Mouse (Mus musculus): ENCODE measurements around the gene Zfp985.
"Not testable (repeated sequence)": the region's sequence is repeated elsewhere in the genome, so short reads cannot be mapped to it uniquely, and the experiment has no call there.

Gene Zfp985

DNA sequence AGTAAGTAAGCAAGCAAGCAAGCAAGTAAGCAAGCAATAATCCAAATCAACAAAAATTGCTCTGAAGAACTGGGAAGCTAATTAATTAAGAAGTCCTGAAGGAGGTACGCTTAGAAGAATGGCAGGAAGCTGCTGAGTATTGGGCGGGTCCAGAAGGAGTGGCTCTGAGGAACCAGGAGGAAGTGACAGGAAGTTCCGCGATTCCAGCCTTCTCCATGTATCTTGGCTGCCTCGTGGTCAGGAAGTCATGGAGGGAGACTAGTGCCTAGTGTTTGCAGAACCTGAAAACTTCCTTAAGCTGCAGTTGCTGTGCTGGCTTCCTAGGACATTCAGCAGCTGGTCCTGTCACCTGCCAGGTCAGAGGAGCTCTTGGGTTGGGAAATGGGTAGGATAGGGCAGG lies at the start of gene Zfp985:
Zfp985 (plus strand) TSS at position 207 of the 400 bp plus-strand sequence.
- not testable (repeated sequence) for DNase-seq

DNA sequence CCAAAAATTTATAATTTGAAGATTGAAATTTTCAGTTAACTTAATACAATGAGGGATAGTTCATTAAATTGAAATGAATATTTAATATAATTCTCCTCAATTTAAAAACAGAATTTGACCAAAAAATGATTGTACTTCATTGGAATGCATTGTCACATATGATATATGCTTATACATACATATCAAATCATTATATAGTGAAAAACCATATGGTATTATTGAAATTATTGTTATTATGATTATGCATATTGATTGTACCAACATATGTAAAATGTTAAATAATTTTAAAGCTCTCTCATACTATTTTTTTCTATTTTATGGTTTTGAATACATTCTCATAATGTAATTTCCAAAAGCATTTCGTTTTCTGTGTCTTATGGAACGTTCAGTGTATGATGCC lies 43.9 kb upstream of the Zfp985 start:
- no peak for DNase-seq

DNA sequence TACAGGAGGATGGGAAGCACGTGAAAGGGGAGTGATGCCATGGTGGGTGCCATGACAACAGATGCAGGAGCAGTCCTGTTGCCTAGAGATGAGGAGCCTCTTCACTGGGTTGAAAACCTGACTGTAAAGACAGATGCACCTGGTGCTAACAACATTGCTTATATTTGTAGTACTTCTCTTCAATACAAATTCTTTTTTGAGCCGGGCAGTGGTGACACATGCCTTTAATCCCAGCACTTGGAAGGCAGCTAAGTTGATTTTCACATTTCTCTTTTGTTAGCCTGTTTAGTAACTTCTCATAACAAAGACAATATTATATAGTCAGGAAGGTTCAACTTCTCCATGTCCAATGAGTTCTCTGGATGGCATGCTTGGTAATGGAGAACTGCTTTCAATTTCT lies 34.1 kb upstream of the Zfp985 start:
- DNase-seq: no peak

DNA sequence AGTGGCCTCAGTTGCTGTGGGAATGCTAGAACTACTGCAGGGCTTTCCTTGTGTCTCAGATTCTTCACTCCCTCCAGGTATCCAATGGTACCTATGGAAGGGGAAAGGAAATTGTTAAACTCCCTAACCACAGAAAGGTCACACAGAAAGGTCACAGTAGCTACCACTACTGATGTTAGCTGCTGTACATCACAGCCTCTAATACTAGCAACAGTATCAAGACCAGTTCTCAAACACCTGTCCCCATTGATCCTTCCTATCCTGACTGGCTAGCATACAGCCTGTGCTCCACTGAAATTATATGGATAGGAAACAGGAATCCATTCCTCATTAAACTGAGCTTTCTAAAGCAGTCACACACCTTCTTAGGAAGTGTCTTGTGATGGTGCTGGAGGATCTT lies 33.0 kb upstream of the Zfp985 start:
- DNase-seq: no peak

DNA sequence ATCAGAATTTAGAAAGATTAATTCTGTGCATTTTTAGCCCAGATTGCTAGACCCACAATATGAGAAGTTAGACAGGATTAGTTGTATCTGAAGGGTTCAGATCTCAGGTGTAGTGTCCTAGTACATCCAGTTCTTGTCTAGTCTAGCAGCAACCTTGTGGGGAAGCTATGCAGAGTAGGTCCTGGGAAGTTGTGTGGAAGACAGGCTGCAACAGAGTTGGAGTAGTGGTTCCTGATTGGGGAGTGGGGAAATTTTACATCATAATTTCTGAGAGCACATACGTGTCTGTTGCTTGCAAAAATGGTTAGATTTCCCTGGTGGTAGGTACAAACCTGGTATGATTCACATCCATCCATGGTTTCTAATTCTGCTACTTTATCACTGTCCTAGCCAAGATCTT lies 28.0 kb upstream of the Zfp985 start:
- no peak for DNase-seq

DNA sequence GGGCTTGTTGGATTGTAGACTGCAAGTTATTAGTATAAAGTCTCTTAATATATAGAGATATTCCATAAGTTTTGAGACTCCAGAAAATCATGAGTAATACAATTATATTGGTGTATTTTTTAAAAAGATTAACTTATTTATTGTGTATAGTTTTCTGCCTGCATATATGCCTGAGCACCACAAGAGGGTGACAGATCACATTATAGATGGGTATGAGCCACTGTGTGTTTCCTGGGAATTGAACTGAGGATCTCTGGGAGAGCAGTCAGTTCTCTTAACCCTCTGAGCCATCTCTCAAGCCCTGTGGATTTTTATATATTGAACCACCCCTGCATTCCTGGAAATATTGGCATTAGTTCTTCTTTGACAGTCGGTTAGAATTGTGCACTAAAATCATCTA lies 22.7 kb upstream of the Zfp985 start:
- no peak for DNase-seq

DNA sequence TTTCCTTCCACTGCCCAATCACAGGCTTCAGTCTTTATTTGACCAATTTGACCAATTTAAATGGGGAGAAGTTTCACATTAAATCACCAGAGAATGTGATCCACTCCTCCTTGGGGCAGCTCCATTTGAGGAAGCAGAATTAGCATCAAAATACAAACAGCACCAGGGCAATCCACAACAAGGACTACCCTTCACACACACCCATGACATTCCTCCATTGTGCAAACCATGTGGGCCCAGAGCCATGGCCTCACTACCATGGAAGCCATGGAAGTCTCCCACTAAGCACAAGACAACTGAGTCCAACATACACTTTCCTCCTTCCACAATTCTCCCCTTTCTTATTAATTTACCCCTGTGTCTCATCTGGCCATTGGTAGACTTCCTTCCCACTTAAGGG lies 17.2 kb upstream of the Zfp985 start:
- not testable (repeated sequence) for DNase-seq

DNA sequence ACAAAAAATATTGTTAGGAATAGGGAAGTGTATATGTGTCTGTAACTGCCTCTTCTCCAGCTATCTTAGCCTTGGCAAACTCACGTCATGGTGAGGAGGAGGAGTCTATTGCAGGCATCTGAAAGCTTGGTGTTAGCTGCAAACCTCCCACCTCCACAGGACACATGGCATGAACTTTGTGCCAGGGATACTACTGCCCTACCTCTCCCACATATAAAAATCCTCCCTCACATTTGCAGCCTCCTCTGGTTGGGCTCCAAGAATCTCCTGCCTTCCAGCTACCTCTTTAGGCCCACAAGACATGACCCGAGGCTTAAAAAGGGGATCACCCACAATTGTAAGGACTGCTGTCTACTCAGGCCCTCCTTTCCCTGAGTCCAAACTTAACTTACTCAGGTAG lies 15.4 kb upstream of the Zfp985 start:
- no peak for DNase-seq

DNA sequence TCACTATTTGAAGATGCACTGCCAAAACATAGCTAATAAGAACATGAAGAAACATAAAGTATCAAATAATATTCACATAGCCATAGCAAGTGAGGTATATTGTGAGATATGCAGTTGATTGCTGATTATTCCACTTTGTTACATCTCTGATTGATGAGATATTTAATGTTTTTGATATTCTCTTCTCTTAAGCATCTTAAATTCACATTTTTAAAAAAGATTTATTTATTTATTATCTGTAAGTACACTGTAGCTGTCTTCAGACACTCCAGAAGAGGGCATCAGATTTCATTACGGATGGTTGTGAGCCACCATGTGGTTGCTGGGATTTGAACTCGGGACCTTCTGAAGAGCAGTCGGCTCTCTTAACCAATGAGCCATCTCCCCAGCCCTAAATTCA lies 13.2 kb upstream of the Zfp985 start, which contains the start of gene Gm16503:
Gm16503 (plus strand) TSS at position 301 of the 400 bp plus-strand sequence.
- not testable (repeated sequence) for DNase-seq

DNA sequence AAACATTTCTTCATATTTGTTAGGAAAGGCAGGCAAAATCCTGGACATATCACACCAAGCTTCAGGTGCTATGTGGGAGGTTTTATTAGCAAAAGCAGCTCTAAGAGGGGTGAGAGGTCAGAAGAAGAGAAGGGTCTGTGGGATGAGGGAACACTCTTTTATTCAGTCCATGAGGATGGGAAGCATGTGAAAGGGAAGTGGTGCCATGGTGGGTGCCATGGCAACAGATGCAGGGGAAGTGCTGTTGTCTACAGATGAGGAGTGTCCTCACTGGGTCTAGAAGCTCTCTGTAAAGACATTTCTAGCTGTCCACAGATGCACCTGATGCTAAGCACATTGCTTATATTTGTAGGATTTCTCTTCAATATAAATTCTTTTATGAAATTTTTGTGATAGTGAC lies 12.0 kb upstream of the Zfp985 start:
- DNase-seq: no peak

DNA sequence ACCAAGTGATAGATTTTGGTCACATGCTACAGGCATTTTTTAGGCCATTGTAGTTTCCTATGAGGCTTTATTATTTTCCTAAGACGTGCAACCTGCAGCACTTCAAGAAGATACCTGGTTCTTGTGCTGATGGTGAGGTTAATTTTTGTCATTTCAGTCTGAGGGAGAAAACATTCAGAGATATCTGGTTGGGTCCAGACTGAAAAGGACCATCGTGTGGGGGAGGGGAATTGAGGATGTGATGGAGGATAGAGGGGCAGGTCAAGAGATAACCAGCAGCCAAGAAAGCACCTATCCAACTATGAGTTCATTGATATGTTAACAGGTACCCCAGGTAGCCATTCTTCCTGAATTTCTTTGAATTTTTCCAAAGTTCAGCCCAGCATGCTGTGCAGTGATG lies 1.3 kb downstream of the Zfp985 start:
- DNase-seq: not testable (repeated sequence)

DNA sequence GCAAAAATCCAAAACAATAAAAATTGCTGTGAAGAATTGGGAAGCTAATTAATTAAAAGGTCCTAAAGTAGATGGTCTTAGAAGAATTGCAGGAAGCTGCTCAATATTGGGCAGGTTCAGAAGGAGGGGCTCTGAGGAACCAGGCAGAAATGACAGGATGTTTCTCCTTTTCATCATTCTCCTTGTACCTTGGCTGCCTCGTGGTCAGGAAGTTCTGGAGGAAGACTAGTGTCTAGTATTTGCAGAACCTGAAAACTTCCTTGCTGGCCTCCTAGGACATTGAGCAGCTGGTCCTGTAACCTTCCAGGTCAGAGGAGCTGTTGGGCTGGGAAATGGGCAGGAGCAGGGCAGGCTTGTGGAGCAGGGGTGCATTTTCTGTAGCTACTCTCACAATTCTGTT lies 3.8 kb downstream of the Zfp985 start:
- not testable (repeated sequence) for DNase-seq

DNA sequence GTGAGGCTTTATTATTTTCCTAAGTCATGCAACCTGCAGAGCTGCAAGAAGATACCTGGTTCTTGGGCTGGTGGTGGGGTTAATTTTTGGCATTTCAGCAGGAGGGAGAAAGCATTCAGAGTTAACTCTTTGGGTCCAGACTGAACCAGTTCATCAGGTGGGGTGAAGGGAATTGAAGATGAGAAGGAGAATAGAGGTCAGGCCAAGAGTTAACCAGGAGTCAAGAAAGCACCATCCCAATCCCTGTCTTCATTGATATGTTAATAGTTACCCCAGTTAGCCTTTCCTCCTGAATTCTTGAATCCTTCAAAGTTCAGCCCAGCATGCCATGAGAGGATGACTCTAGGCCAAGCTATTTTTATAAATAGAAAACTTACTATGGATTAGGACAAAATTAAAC lies 4.9 kb downstream of the Zfp985 start:
- not testable (repeated sequence) for DNase-seq

DNA sequence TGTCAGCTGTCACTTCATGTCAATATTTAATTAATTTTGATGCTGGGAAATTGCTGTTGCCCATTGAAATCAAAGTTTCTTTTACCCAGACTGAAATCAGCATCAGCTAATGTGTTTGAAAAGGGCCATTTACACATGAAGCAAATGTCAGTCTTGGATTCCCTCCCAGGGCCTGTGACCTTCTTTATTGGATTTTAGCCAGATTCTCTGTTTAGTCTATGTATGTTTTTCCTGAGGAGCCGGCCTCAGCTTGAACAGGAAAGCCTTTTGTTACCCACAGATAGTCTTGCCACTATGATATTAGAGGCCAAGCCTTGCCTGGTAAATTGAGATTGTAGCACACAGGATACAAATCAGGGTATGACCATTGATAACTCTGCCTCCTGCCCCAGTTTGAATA lies 6.0 kb downstream of the Zfp985 start:
- not testable (repeated sequence) for DNase-seq

DNA sequence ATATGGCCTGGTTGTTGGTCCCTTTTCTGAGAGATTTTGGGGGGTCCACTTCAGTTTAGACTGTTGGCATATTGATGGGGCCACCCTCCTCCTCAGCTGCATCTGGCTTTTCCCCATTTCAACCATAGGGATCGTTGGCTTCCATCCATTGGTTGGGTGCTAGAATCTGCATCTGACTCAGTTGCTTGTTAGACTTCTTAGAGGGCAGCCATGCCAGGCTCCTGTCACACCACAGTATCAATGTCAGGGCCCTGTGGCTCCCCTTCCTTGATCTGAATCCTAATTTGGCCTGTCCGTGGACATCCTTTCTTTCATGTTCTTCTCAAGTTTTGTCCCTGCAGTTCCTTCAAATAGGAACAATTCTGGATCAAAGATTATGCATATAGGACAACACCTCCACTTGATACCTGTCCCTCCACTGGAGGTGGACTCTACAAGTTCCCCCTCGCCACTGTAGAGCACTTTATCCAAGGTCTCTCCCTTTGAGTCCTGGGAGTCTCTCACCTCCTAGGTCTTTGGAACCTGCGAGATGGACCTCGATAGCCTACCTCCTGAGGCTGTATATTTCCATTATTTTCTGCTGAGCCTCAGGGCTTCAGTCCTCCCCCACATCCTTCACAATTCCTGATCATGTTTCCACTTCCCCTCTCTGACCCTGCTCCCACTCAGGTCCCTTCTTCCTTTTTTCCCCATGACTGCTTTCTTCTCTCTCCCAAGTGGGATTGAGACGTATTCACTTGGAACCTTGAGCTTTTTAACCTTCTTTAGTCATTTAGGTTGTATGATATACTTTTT lies 12.5 kb downstream of the Zfp985 start:
- no peak for DNase-seq

DNA sequence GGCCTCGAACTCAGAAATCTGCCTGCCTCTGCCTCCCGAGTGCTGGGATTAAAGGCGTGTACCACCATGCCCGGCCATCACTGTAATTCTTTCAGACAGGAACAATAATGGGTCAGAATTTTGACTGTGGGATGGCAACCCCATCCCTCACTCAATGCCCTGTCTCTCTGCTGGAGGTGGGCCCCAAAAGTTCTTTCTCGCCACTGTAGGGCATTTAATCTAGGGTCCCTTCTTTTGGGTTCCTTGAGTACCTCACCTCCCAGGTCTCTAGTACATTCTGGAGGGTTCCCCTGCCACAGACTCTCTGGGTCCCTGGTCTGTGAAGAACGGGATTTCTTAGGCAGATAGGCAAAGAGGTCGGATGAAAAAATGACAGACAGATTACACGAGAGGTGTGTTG lies 18.1 kb downstream of the Zfp985 start:
- not testable (repeated sequence) for DNase-seq

DNA sequence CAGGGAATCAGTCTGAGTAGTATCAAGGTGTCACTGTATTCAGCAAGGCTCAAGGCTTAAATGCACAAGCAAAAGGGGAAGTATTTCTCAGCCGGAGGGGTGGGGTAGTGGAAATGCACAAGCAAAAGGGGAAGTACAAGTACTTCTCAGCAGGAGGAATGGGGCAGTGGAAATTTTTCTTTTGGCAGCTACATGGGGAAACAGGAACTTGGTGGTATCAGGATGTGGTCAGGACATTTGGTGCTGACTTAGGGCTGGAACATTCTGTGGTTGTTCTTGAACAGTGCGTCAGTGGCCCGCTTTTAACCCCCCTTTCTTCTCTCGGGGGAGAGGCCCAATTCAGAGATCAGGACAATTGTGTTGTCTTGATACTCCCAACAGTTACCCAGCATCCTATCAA lies 26.3 kb downstream of the Zfp985 start:
- DNase-seq: not testable (repeated sequence)

DNA sequence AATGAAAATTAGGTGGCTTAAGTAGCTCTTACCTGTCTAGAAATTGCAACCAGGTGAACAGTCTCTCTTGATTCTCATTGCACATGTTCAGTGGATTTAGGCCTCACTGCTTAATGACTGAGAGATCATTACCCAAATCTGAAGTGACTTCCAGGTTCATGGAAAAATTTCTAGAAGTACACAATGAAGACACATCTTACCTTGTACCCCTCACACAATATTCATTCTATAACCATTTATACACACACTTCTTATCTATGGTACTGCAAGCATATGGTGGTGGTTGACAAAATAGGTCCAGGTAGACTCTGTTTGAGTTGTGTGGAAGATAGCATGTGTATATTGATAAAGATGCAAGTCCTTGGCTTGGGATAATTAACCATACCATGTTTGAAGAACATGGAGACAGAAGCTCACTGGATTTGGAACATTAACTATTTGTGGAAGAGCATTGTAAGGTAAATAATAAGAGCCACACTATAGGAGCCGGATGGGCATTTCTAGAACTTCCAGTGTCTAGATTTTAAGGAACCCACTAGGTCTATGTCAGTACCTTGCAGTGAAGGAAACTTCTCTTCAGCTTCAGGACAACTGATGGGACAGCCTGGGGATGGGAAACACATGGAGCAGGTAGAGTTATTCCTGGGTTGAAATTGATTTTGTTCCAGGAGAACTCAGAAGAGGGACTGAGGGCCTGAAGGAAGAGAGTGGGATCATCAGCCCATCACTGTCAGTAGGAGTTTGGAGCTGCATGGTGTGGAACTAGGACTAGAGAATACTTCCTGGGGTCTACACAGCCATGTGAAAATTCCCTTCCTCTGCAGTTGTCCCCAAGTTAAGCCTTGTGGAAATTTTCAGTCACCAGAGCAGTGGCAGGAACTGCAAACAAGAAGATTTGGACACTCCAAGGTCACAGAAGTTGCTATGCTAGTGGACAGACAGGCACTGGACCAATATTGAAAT lies 33.7 kb downstream of the Zfp985 start:
- DNase-seq: no peak

DNA sequence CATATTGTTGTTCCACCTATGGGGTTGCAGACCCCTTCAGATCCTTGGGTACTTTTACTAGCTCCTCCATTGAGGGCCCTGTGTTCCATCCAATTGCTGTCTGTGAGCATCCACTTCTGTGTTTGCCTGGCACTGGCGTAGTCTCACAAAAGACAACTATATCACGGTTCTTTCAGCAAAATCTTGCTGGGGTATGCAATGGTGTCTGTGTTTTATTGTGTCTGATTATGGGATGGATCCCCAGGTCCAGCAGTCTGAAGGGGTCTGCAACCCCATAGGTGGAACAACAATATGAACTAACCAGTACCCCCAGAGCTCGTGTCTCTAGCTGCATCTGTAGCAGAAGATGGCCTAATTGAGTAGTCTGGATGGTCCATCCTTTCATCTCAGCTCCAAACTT lies 41.6 kb downstream of the Zfp985 start:
- not testable (repeated sequence) for DNase-seq

DNA sequence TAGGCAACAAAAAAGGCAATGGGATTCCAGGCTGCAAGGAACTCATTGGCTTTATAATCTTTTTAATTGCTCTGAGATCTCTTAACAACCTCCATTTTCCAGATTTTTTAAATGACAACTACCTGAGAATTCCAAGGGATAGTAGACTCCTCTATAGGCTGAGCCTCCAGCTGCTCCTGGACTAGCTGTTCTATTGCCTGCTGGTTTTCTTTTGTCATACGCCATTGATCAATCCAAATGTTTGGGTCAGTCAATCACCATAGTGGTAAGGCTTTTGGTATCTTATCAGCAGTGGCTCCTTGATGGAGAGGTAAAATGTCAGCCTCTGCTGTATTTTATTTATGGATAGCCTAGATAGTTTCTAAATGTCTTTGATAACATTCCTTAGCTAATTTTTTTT lies 44.6 kb downstream of the Zfp985 start:
- no peak for DNase-seq

DNA sequence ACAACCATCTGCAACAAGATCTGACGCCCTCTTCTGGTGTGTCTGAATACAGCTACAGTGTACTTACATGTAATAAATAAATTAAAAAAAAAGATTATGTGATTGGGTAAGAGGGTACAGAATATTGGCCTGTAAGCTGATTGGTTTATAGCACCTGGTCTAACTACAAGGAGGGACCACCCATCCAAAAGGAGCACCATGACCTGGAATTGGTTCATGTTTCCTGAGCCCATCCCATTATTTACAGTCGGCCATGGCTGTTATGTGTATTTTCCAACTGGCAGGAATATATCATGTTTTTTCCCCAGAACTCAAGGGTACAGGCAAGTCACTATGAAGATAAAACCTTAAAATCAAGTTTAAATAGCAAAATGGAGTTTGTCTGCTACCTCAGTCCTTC lies 45.8 kb downstream of the Zfp985 start:
- no peak for DNase-seq

DNA sequence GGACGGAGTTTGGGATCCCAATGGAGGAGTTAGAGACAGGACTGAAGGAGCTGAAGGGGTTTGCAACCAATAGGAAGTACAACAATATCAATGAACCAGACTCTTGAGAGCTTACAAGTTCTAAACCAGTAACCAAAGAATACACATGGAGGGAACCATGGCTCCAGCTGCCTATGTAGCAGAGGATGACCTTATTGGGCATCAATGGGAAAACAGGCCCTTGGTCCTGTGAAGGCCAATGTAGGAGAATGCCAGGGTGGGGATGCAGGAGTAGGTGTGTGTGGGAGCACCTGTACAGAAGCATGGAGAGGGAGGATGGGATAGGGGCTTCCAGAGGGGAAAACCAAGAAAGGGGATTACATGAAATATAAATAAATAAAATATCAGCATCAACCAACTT lies 48.8 kb downstream of the Zfp985 start:
- no peak for DNase-seq

DNA sequence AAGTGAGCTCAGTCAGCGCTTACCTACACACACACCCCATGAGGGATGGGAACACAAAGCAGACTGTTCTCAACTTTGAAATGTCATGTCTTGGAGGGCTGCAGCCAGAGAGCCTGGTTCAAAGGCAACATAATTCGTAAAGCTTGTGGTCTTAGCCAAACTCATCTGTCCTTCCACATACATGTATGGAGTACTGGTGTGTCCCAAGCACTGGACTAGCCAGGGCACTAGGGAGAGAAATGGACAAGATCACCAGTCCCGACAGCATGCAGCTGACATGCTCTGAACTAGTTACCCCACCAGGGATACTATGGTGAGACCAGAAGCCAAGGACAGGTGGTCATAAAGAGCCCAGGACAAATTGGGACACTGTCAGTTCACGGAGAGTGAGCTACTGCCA lies 50.7 kb downstream of the Zfp985 start:
- no peak for DNase-seq

DNA sequence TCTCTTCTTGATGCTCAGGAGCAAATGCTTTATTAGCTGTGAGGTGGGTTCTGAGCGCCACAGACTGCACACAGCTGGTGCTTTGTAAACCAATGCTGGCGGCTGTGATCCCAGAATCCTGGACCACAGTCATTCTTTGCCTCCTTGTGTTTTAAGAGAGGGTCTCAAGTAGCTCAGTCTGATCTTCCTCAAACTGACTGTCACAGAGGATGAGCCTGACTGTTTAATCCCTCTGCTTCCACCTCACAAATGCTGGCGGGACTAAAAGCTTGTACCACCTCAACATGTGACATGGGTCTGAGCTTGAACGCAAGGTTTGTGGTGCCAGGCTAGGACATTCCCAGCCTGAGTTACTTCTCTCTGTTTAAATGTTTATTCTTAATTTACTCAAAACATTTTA lies 52.4 kb downstream of the Zfp985 start:
- no peak for DNase-seq
